Mouse (Mus musculus) inflammation-experienced regulatory T-cells, adult 6 months (primary cell): ENCODE results near the gene Larp1b. TPM values are rescaled to one million over a fixed set of nuclear protein-coding genes. Genes with fewer than 3 reads are reported as not detected.
A peak's percentile ranks its signal among the peaks of the same experiment; 100 is the strongest.

Experiments
- ATAC-seq: one replicate; pipeline ENCODE4 v1.8.0; 2017
- polyA plus RNA-seq, 3 experiments: library from polyadenylated mRNA; unstranded; fragments of 100-300 nt; shearing (Covaris generic); gene quantifications; one replicate each; pipeline ENCODE4 v1.2.1; 2017

Gene Larp1b
- polyA plus RNA-seq, 3 experiments from 2014 or later, result 20.7 to 22.9 (median 21.6) TPM

DNA sequence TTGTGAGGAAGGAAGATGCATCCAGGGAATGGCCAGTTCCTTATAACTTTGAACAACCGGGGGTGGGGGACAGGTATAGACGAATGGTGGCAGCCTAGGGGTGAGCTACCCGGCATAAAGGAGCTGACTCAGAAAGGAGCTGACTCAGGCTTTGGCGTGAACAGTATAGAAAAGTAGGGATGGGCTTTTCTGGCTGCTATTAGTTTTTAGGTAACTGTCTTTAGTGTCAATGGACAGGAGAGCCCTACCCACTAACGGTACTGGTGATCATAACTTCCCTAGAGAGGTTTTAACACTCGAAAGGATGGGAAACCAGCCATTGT lies 134.1 kb downstream of the Larp1b start:
- ATAC-seq, result peak; percentile 13

GRCm38 (mm10) chr3:41084421-41084820 lies 134.8 kb downstream of the Larp1b start:
- no peak for ATAC-seq

DNA sequence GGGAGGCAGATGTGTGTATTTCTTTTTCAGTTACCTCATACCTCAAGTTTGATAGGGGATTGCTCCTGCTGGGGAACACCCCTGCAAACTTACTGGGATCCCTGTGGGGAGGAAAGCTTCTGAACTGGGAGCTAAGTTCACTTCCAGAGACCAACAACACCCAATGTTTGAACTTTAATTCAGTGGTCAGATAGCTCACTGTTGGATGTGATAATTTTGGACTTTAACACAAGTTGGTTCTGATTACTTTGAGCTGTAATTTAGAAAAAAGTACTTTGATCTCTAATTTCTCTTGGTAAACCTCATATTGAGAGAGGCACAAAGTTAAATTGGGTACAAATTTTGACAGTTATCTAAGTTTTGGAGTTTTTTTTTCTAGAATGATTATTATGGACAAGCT lies 137.4 kb downstream of the Larp1b start:
- ATAC-seq, result no peak

Other genes with a start within 250 kb of the Larp1b start
- gene Slc25a31, start 241.0 kb upstream of the Larp1b start, polyA plus RNA-seq, result not detected
- 10 to 100 TPM; 21.5 to 44.4 (median 25.4) TPM for gene Hspa4l, start 205.3 kb upstream of the Larp1b start, polyA plus RNA-seq
- gene Plk4, start 149.8 kb upstream of the Larp1b start, polyA plus RNA-seq, result 10 to 100 TPM in 1 of 3 experiments, 1 to 10 TPM in 2; 4.8 to 19.8 (median 6.1) TPM
- gene Mfsd8, start 102.9 kb upstream of the Larp1b start, polyA plus RNA-seq, result 10 to 100 TPM; 14.5 to 20.9 (median 15.2) TPM
- 10 to 100 TPM; 14.7 to 18.8 (median 18.4) TPM for gene Abhd18, start 102.9 kb upstream of the Larp1b start, polyA plus RNA-seq
- 1 to 10 TPM in 1 of 3 experiments, under 1 TPM in 2; 0.47 to 1.2 (median 0.97) TPM for gene 1700034I23Rik, start 47.3 kb upstream of the Larp1b start, polyA plus RNA-seq
- gene Pgrmc2, start 133.2 kb downstream of the Larp1b start, polyA plus RNA-seq, result 1 to 10 TPM; 2.8 to 4.8 (median 2.9) TPM